Mouse (Mus musculus): ENCODE measurements around the gene Cdh23. TPM values are rescaled to one million over a fixed set of nuclear protein-coding genes. Genes with fewer than 3 reads are reported as not detected.
A peak's percentile ranks its signal among the peaks of the same experiment; 100 is the strongest.

Cdh23 gene
- polyA plus RNA-seq, 1 experiment from 2014 or later = 0.57 TPM

GRCm38 (mm10) chr10:60273382-60273781, 422.9 kb downstream of the Cdh23 start:
- Histone ChIP-seq H3K4me1 (ENCODE audit: control insufficient read depth, insufficient read depth, low read length) (peaks cover 11% of the 10 kb centered on the region; the same call in 1 of the 2 replicates), H3K9ac (ENCODE audit: low read depth, low read length) (no peak overlapping the region), H3K9me3 (ENCODE audit: control insufficient read depth, low read length) (no peaks in the 10 kb centered on the region), H3K4me2 (replicated peaks; ENCODE audit: low read depth, low read length) (no peak overlapping the region), H3K36me3 (ENCODE audit: control insufficient read depth, insufficient read depth, low read length) (no peaks in the 10 kb centered on the region), H3K4me3 (ENCODE audit: low read length) (no peak overlapping the region), H3K27me3 (ENCODE audit: control insufficient read depth, insufficient read depth, low read length) (no peaks in the 10 kb centered on the region), H3K27ac (ENCODE audit: low read depth, low read length) (no peak overlapping the region)
- 53% methylated on average over 6 of the region's 6 CpGs for WGBS
- ATAC-seq (ENCODE audit: low FRiP score, low TSS enrichment) = no peak

- no peak overlapping the region for H3K4me2 ChIP-seq (replicated peaks; ENCODE audit: low read depth, low read length)
- no peaks in the 10 kb centered on the region for H3K36me3 ChIP-seq (ENCODE audit: control insufficient read depth, insufficient read depth, low read length)
- peaks cover 6% of the 10 kb centered on the region; the same call in 1 of the 2 replicates for H3K4me1 ChIP-seq (ENCODE audit: control insufficient read depth, insufficient read depth, low read length)
- no peak overlapping the region for H3K9ac ChIP-seq (ENCODE audit: low read depth, low read length)
- no peaks in the 10 kb centered on the region for H3K9me3 ChIP-seq (ENCODE audit: control insufficient read depth, low read length)
- no peak overlapping the region for H3K4me3 ChIP-seq (ENCODE audit: low read length)
- no peak overlapping the region for H3K27ac ChIP-seq (ENCODE audit: low read depth, low read length)
- no peaks in the 10 kb centered on the region for H3K27me3 ChIP-seq (ENCODE audit: control insufficient read depth, insufficient read depth, low read length)
- WGBS = 58% methylated on average over 6 of the region's 6 CpGs
- no peak for ATAC-seq (ENCODE audit: low FRiP score, low TSS enrichment)
These were observed 424.0 kb downstream of the Cdh23 start for GRCm38 (mm10) chr10:60272241-60272640.

DNA sequence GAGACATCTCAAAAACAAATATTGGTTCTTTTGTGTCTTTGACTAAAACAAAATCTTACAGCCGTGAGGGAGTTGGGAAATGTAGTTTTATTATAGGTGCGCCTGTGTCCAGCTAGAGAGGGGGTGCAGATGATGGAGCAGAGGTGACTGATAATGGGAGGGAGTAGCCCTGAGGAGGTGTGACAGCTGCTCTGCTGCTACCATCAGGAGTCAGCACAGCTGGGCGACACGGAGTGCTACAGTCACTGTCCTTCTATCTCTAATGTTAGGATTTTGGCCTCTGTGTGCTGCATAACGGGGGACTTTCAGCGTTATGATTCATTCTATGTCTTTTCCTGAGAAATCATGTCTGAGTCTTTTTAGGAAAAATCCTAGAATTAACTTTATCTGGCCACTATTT, 425.3 kb downstream of the Cdh23 start:
- H3K4me1 ChIP-seq (ENCODE audit: control insufficient read depth, insufficient read depth, low read length) = peaks cover 4% of the 10 kb centered on the region; the same call in 1 of the 2 replicates
- H3K27ac ChIP-seq (ENCODE audit: low read depth, low read length) = no peak overlapping the region
- H3K9me3 ChIP-seq (ENCODE audit: control insufficient read depth, low read length) = no peaks in the 10 kb centered on the region
- ATAC-seq (ENCODE audit: low FRiP score, low TSS enrichment) = no peak
- H3K4me3 ChIP-seq (ENCODE audit: low read length) = no peak overlapping the region
- no peak overlapping the region for H3K4me2 ChIP-seq (replicated peaks; ENCODE audit: low read depth, low read length)
- no peak overlapping the region for H3K9ac ChIP-seq (ENCODE audit: low read depth, low read length)
- WGBS = 56% methylated on average over 6 of the region's 6 CpGs
- H3K36me3 ChIP-seq (ENCODE audit: control insufficient read depth, insufficient read depth, low read length) = no peaks in the 10 kb centered on the region
- H3K27me3 ChIP-seq (ENCODE audit: control insufficient read depth, insufficient read depth, low read length) = no peaks in the 10 kb centered on the region

GRCm38 (mm10) chr10:60269141-60270064, 426.9 kb downstream of the Cdh23 start:
- WGBS = 53% methylated on average over 13 of the region's 13 CpGs
- Histone ChIP-seq H3K27me3 (ENCODE audit: control insufficient read depth, insufficient read depth, low read length) (no peaks in the 10 kb centered on the region), H3K27ac (ENCODE audit: low read depth, low read length) (no peak overlapping the region), H3K36me3 (ENCODE audit: control insufficient read depth, insufficient read depth, low read length) (no peaks in the 10 kb centered on the region), H3K9me3 (ENCODE audit: control insufficient read depth, low read length) (no peaks in the 10 kb centered on the region), H3K4me1 (ENCODE audit: control insufficient read depth, insufficient read depth, low read length) (peaks cover 4% of the 10 kb centered on the region; the same call in 1 of the 2 replicates), H3K4me2 (replicated peaks; ENCODE audit: low read depth, low read length) (no peak overlapping the region), H3K4me3 (ENCODE audit: low read length) (no peak overlapping the region), H3K9ac (ENCODE audit: low read depth, low read length) (no peak overlapping the region)
- ATAC-seq (ENCODE audit: low FRiP score, low TSS enrichment) = peak; percentile 38; the same call in 1 of the 2 replicates

DNA sequence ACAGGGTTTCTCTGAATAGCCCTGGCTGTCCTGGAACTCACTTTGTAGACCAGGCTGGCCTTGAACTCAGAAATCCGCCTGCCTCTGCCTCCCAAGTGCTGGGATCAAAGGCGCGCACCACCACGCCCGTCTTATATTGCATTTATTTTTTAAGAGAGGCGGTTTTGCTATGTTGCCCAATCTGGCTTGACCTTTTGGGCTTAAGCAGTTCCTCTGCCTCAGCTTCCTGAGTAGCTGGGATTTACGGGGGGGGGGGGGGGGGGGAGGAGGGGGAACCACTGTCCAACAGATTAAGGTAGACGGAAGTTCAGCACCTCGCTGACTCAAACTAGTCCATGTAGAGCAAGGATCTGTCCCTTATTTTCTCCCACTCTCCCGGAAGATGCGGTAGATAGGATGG, 427.6 kb downstream of the Cdh23 start:
- ATAC-seq (ENCODE audit: low FRiP score, low TSS enrichment) = no peak
- Histone ChIP-seq H3K27ac (ENCODE audit: low read depth, low read length) (no peak overlapping the region), H3K9me3 (ENCODE audit: control insufficient read depth, low read length) (no peaks in the 10 kb centered on the region), H3K4me2 (replicated peaks; ENCODE audit: low read depth, low read length) (no peak overlapping the region), H3K27me3 (ENCODE audit: control insufficient read depth, insufficient read depth, low read length) (no peaks in the 10 kb centered on the region), H3K4me3 (ENCODE audit: low read length) (no peak overlapping the region), H3K4me1 (ENCODE audit: control insufficient read depth, insufficient read depth, low read length) (peaks cover 4% of the 10 kb centered on the region; the same call in 1 of the 2 replicates), H3K9ac (ENCODE audit: low read depth, low read length) (no peak overlapping the region), H3K36me3 (ENCODE audit: control insufficient read depth, insufficient read depth, low read length) (no peaks in the 10 kb centered on the region)
- 66% methylated on average over 11 of the region's 11 CpGs for WGBS

DNA sequence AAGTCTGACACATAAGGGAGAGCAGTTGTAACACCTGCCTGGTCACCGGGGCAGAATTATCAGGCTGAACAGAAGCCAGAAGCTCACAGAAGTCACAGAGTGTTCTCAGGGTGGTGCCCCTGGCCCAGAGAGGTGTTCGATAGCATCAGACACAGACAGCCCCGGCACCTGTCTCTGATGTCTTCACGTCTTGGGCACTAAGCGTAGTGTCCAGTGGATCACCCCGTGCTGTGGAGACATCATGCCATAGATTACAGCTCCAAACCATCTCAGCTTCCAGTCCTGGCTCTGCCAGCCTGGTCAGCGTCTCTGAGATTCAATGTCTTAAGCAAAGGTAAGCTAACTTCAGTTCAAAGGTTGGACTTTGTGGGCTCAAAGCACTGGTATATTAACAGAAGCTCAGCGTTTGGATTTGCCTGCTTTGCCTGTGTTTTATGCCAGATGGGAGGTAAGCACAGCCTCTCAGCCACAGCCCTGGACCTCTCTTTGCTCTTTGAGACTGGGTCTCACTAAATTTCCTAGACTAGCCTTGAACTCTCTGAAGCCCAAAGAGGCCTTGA, 429.4 kb downstream of the Cdh23 start:
- Histone ChIP-seq H3K9ac (ENCODE audit: low read depth, low read length) (no peak overlapping the region), H3K9me3 (ENCODE audit: control insufficient read depth, low read length) (no peaks in the 10 kb centered on the region), H3K27ac (ENCODE audit: low read depth, low read length) (no peak overlapping the region), H3K4me3 (ENCODE audit: low read length) (no peak overlapping the region), H3K27me3 (ENCODE audit: control insufficient read depth, insufficient read depth, low read length) (no peaks in the 10 kb centered on the region), H3K4me1 (ENCODE audit: control insufficient read depth, insufficient read depth, low read length) (peaks cover 4% of the 10 kb centered on the region; the same call in 1 of the 2 replicates), H3K4me2 (replicated peaks; ENCODE audit: low read depth, low read length) (no peak overlapping the region), H3K36me3 (ENCODE audit: control insufficient read depth, insufficient read depth, low read length) (no peaks in the 10 kb centered on the region)
- no peak for ATAC-seq (ENCODE audit: low FRiP score, low TSS enrichment)
- 89% methylated on average over 8 of the region's 8 CpGs for WGBS

- WGBS = 65% methylated on average over 10 of the region's 10 CpGs
- no peak overlapping the region for H3K4me2 ChIP-seq (replicated peaks; ENCODE audit: low read depth, low read length)
- ATAC-seq (ENCODE audit: low FRiP score, low TSS enrichment) = no peak
- H3K4me3 ChIP-seq (ENCODE audit: low read length) = no peak overlapping the region
- H3K4me1 ChIP-seq (ENCODE audit: control insufficient read depth, insufficient read depth, low read length) = peaks cover 4% of the 10 kb centered on the region; the same call in 1 of the 2 replicates
- no peaks in the 10 kb centered on the region for H3K9me3 ChIP-seq (ENCODE audit: control insufficient read depth, low read length)
- no peak overlapping the region for H3K27ac ChIP-seq (ENCODE audit: low read depth, low read length)
- no peaks in the 10 kb centered on the region for H3K27me3 ChIP-seq (ENCODE audit: control insufficient read depth, insufficient read depth, low read length)
- H3K9ac ChIP-seq (ENCODE audit: low read depth, low read length) = no peak overlapping the region
- H3K36me3 ChIP-seq (ENCODE audit: control insufficient read depth, insufficient read depth, low read length) = no peaks in the 10 kb centered on the region
These were observed 431.0 kb downstream of the Cdh23 start for GRCm38 (mm10) chr10:60265252-60265651.

DNA sequence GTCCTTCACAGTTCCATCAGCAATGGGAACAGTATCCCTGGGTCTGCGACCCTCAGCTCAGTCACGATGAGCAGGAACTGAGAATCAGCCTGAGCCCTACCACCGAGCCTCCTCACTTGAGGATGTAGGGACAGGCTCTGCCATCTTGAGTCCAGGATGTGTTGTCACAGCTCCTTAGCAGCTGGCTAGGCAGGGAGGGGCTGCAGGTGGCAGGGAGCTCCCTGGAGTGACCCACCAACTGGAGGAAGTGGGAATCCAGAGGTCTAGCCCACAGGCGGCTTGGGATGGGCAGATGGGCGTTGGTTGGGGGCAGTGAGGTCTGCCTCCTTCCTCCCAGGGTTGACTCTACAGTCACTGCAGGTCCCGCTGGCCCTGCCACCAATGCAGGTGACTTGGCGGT, 432.9 kb downstream of the Cdh23 start:
- H3K4me3 ChIP-seq (ENCODE audit: low read length) = no peak overlapping the region
- H3K36me3 ChIP-seq (ENCODE audit: control insufficient read depth, insufficient read depth, low read length) = no peaks in the 10 kb centered on the region
- H3K27ac ChIP-seq (ENCODE audit: low read depth, low read length) = no peak overlapping the region
- WGBS = 85% methylated on average over 7 of the region's 7 CpGs
- no peaks in the 10 kb centered on the region for H3K27me3 ChIP-seq (ENCODE audit: control insufficient read depth, insufficient read depth, low read length)
- no peaks in the 10 kb centered on the region for H3K9me3 ChIP-seq (ENCODE audit: control insufficient read depth, low read length)
- ATAC-seq (ENCODE audit: low FRiP score, low TSS enrichment) = no peak
- H3K4me2 ChIP-seq (replicated peaks; ENCODE audit: low read depth, low read length) = no peak overlapping the region
- no peak overlapping the region for H3K9ac ChIP-seq (ENCODE audit: low read depth, low read length)
- no peaks in the 10 kb centered on the region for H3K4me1 ChIP-seq (ENCODE audit: control insufficient read depth, insufficient read depth, low read length)

DNA sequence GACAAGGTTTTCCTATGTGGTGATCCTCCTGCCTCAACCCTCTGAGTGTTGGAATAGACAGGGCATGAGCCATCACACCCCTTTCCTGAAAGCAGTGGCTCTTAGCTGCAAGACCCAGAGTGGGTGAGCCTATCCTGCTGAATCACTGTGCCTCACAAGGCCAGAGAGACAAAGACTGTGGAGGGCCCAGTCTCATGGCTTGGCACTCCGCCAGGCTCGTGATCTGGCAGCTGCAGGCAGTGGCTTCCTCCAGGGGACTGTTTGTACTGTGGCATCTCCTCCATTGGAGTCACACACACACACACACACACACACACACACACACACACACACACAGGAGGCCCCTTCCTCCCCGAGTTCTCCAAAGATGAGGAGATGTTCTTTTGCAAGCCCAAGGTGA, 433.9 kb downstream of the Cdh23 start:
- Histone ChIP-seq H3K4me1 (ENCODE audit: control insufficient read depth, insufficient read depth, low read length) (no peaks in the 10 kb centered on the region), H3K27me3 (ENCODE audit: control insufficient read depth, insufficient read depth, low read length) (no peaks in the 10 kb centered on the region), H3K27ac (ENCODE audit: low read depth, low read length) (peak overlapping the region; percentile 37; the same call in 1 of the 2 replicates), H3K4me3 (ENCODE audit: low read length) (no peak overlapping the region), H3K36me3 (ENCODE audit: control insufficient read depth, insufficient read depth, low read length) (no peaks in the 10 kb centered on the region), H3K4me2 (replicated peaks; ENCODE audit: low read depth, low read length) (no peak overlapping the region), H3K9me3 (ENCODE audit: control insufficient read depth, low read length) (no peaks in the 10 kb centered on the region), H3K9ac (ENCODE audit: low read depth, low read length) (no peak overlapping the region)
- 51% methylated on average over 3 of the region's 3 CpGs for WGBS
- peak; percentile 69; the same call in 1 of the 2 replicates for ATAC-seq (ENCODE audit: low FRiP score, low TSS enrichment)
